Mouse (Mus musculus): ENCODE measurements around the gene Pkp4.

Gene Pkp4

DNA sequence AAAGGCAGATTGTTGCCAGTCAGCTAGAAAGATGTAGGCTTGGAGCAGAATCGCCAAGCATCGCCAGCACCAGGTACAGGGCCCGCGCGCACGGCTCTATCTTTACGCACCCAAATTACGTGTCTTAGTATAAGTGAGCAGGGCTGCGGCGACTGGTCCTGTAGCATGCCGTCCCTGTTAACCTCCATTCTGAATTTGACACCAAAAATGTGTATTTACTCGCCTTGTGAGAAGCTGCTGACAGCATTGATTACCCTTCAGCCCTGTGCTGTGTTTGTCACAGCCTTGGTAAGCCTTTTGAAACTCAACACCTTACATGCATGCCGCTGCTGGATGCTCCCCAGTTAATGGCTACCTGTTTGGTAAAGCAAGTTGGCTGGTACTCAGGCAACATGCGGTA lies 105.8 kb downstream of the Pkp4 start:
- DNase-seq (ENCODE audit: extremely low spot score, low read depth, low spot score) = peak; percentile 64

DNA sequence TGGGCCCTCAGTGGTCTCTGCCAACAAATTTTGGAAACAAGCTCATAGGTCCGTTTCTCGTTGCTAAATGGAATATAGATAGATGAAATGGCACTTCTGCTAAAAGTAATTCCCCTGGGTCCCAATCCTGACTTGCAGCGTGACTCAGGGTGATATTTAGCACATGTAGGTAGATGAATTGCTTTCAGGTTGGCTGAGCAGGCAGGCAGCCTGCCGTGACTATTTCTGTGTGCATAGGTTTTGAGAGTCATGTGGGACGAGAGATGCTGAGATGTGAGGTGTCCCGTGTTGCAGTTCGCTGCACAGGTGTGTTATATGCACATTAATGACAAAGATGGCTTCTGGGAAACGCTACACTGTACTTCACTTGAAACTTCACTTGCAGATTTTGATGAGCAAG lies 111.2 kb downstream of the Pkp4 start:
- DNase-seq (ENCODE audit: extremely low spot score, low read depth, low spot score) = no peak

DNA sequence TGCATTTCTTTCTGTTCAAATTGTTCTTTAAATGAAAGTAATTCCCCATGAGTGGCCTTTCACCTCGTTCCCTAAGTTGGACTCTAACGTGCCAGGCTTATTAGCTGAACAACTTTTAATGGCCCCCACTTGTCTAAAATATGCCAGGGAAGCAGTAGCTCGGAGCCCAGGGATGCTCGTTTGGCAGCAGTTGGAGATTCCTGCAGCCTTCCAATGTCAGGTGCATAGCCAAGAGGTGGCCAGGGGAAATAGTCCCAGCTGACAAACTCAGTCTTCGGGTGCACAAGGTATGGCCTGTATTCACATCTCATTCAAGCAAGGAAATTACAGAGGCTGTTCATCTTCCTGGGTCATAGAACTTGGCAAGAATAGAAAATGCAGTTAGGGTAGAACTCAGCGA lies 112.1 kb downstream of the Pkp4 start:
- no peak for DNase-seq (ENCODE audit: extremely low spot score, low read depth, low spot score)

DNA sequence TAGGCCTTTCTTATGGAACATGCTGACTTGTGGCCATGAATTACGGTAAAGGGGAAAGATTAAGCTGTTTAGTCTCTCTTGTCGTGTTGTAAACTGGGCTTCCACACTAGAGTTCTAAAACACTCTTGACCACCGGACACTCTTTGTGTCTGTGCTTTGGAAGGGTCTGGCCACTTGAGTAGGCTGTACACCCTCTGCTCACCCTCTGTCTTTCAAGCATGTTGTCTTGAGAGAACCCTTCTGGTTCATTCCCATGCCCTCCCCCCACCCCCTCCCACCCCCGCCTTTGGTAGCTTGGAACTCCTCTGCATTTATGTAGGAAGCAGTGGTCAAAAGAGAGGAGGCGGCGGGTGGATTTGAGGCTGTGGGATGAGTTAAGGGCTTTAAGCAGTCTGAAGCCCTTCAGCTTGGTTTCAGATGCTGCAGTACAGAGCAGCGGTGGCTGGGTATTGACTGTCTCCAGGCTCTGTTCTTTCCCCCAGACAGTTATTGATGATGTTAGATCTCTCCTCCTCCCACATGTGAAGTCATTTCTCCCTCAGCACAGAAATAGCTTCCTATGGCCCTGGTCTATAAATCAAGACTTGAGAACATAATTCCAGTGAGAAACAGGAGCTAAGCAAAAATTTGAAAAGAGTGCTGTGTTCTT lies 120.4 kb downstream of the Pkp4 start:
- no peak for DNase-seq (ENCODE audit: extremely low spot score, low read depth, low spot score)

DNA sequence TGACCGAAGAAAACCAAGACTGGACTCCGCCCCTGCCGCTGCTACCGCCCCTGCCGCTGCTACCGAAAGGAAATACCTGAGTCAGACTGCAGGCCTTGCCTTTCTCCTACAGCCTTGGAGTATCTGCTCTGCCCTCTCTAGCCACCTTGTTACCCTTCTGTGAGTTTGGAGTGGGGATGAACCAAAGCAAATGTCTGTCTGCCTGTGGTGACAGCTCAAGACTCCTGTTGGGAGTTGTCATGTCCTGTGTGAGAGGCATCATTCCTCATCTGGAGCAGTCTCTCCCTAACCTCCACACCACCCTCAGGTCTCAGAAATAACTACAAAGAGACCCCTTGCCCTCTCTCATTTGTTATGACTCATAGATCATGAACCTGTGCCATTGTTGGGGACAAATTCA lies 122.3 kb downstream of the Pkp4 start:
- DNase-seq (ENCODE audit: extremely low spot score, low read depth, low spot score) = no peak

DNA sequence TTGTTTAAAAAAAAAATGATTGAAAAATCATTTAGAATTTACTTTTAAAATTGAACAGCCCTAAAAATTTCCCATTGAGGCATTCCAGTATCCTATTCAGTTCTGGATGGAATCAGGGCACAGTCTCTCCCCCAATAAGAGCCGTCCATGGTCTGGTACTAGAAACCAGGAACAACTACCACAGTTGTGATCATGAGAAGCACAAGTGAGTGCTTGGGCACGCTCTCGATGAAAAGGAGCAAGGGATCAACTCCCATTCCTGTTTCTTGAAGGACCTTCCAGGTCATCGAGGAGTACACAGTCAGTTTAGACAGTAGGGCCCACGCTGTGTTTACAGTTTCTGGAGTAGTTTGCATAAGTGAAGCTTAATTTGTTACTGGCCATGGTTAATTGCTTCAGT lies 123.6 kb downstream of the Pkp4 start:
- DNase-seq (ENCODE audit: extremely low spot score, low read depth, low spot score) = no peak

DNA sequence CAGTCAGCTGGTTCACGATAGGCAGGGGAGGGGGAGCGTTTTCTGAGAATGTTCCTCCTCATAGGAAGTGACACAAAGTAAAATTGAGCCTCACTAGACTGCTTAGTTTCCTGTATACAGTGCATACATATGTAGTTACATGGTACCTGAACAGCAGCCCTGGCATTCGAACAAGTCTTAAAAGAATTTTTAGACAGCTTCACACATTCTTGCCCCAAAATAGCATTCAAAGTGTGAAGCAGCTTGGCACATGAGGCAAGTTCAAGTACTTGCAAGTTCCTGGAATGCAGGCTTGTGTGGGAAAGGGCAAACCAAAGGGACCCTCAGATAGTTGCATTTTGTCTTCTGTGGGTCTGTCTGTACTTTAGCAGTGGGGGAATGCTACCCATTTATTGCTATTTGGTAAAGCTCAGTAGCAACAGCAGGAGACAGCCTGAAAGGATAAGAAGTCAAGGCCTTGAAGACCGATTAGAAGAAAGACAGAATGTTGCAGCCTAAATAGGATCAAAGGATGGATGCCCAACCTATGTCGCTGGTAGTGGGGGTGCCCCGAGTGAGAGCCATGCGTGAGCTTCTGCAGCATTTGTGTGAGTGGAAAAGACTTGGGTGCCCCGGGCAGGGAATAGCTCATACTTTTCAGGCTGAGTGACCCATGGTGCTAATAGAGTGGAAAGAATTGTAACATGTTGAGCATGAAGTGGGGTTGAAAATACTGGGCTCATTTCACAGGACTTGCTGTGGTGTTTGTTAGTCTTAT lies 124.3 kb downstream of the Pkp4 start:
- DNase-seq (ENCODE audit: extremely low spot score, low read depth, low spot score) = no peak

DNA sequence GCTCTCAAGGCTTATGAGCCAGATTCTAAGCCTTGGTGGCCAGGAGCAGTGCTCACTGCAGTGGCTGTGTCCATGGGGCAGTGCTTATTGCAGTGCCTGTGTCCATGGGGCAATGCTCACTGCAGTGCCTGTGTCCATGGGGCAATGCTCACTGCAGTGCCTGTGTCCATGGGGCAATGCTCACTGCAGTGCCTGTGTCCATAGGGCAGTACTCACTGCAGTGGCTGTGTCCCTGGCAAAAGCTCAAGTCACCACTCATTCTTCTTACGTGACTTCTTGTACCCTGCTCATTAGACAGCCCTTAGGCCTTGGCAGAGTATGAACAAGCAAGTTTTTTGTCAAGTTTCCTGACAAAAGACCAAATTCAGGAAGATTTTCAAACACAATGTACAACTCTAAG lies 124.9 kb downstream of the Pkp4 start:
- DNase-seq (ENCODE audit: extremely low spot score, low read depth, low spot score) = no peak

DNA sequence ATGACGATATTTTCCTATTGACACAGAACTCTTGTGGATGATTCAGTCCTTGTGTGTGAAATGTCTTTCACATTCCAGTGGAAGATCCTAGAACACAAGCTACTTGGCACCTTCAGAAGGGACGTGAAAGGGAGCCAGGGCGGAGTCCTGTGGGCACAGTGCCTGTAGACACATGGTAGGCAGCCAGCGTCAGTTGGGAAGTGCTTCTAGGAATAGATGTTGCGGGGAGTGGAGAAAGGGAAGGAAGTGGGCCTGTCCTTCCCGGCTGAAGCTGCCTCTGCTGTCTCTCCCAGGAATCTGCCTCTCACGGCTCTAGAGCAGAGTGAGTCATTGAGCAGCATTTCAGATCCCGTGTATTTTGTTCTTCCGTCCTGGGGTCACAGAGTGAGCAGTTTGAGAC lies 125.6 kb downstream of the Pkp4 start:
- DNase-seq (ENCODE audit: extremely low spot score, low read depth, low spot score) = no peak

DNA sequence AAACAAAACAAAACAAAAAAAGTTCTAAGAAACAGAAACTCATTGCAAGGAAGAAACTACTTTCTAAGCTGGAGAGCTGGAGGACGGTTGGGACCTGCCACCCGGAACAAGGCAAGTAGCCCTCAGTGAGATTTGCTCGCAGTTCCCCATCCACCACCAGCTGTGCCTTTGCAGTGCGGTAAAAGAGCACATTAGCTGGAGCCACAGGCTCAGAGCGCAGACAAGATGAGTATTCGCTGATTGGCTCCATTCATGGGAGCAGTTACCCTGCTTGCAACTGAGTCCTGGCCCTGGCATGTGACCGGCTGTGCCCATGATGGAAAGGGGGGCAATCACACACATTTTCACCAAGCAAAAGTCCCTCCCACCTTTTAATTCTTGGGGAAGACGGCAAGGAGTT lies 127.0 kb downstream of the Pkp4 start:
- DNase-seq (ENCODE audit: extremely low spot score, low read depth, low spot score) = no peak

DNA sequence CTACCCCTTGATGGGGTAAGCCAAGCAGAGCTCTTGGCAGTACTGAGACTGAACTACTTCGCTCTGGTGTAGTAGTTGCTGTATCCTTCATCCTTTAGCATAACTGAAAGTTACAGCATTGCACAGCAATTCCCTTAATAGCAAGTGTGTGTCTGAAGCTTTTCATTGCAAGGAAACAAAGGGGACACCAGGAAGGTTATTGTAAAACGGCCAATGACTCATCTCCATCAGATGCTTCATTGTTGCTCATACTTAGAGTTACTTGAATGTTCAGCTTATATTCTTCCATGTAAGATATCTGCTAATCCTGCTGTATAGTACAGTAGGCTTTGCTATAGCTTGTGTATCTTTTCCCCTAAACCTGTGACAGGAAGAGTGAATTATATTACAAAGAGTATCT lies 128.8 kb downstream of the Pkp4 start:
- no peak for DNase-seq (ENCODE audit: extremely low spot score, low read depth, low spot score)

DNA sequence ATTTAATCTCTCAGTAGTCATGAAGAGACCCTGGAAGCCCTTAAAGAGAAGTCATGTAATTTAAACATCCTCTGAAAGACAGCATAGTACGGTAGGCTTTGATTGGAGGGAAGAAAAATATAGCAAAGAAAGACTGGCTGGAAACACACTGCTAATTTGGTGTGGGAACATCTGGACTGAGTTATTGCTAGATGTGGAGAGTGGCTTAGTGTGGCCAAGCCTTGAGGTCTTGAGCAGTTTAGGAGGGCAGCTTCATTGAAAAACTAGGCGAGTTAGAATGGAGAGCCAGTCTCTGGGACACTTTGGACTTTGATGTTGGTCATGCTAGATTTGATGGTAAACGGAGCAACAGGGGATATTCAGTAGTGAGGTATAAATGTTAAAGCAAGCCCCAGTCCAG lies 129.7 kb downstream of the Pkp4 start:
- no peak for DNase-seq (ENCODE audit: extremely low spot score, low read depth, low spot score)

DNA sequence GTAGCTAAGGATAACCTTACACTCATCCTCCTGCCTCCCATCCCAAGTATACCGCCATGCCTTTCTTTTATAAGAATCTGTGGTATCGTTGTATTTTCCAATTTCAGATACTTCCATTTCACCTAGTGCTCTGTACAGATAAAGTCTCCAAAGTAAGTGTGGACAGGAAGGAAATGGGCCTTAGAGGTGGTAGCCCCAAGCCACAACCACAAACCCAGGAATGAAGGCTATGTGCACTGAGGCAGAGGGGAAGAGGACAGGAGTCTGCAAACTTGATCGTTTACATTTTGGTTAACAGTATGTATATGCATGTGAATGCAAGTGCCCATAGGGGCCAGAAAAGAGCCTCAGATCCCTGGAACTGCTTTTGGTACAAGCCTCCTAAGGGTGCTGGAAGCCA lies 139.2 kb downstream of the Pkp4 start:
- DNase-seq (ENCODE audit: extremely low spot score, low read depth, low spot score) = no peak

DNA sequence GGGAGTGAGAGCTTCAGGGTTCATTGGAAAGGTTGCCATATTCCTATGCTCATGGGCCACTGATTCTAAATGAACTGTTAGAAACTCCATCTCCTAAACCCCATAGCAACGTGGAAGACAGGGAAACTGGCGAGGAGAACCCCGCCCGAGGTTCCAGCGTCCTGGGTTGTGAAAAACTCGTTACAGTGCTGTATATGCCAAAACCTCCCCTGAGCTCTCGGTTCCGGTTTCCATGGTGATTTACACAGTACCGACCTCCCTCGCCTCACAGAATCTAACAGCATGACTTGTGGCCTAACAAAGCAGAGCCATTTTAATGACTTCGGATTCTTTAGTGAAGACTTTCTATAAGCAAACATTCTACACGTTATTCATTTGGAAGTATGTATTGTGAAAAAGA lies 141.0 kb downstream of the Pkp4 start:
- DNase-seq (ENCODE audit: extremely low spot score, low read depth, low spot score) = no peak

DNA sequence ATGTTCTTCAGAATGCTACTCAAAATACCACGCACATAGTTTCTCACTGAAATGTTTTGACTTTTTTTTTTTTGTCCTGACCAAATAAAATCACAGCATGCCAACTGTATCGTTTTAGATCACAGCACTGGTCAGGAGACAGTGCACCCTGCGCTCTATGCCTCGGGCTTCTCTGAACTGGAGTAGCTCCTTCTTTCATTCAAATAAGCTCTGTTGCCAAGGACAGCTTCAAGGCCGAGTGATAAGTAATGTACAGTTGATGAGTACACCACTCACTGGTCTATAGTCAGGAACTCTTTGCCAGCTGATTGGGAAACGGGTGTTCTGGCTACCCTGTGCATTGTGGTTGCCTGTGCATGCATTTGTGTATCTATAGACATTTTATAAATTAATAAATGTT lies 141.8 kb downstream of the Pkp4 start:
- no peak for DNase-seq (ENCODE audit: extremely low spot score, low read depth, low spot score)

DNA sequence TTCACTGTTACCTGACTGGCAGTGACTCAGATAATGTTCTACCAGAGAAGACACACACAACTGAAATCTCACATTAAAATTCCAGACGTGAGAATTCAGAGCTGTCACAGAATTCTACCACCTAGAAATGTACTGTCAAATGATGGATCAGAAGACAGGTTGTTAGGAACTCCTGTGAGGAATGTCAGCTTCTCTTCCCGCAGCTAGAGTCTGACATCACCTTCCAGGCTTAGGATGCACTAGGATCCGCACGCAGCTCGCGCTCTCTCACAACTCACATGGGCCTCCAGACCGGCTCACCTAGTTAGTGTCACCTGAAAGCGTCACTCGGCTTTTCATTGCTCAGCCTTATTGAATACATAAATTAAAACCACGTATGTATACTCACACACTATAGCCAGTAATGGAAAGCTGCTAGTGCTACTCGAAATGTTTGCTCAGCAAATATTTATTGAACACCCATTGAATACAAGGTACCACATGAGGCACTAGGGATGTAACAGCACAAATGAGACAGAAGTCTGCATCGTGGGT lies 142.9 kb downstream of the Pkp4 start:
- DNase-seq (ENCODE audit: extremely low spot score, low read depth, low spot score) = no peak

DNA sequence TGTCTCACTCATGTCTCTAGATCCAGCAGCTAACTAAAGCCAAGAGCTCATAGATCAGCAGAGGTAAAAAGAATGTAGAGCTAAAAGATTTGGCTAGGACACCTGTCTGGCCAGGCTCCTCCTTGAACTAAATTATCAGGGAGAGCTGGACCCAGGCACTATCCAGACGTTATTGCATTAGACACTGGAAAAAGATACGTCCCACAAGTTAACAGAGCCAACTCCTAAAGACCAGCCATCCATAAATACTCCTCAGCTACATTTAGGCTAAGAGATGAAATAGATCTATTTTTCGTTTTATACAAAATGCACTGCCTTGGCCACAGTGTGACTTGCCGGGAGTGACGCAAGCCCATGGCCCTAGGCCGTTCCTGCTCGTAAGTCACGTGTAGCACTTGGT lies 146.7 kb downstream of the Pkp4 start:
- no peak for DNase-seq (ENCODE audit: extremely low spot score, low read depth, low spot score)

DNA sequence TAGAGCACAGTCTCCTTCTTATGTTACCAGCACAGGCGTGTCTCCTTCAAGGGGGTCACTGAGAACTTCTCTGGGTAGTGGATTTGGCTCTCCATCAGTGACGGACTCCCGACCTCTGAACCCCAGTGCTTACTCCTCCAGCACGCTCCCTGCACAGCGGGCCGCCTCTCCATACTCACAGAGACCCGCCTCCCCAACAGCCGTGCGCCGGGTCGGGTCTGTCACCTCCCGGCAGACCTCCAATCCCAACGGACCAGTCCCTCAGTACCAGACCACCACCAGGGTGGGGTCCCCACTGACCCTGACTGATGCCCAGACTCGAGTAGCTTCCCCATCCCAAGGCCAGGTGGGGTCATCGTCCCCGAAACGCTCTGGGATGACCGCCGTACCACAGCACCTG lies 147.4 kb downstream of the Pkp4 start:
- DNase-seq (ENCODE audit: extremely low spot score, low read depth, low spot score) = no peak

DNA sequence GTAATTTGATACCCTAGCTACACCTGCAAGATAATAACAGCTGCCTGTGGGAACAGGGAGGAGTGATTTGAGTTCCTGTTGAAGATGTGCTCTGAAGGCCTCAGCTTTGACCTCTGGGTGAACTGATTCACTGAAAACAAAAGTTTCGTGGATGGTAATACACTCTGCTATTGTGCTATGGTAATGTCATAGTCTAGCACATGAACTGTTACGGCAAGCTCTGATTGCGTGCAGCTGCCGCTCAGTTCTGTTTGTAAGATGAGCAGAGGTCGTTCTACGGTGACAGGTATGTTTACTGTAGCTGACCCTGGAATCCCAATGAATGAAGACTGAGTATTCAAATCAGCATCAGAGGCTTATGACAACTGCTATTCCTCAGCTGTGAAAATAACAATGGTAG lies 152.6 kb downstream of the Pkp4 start:
- no peak for DNase-seq (ENCODE audit: extremely low spot score, low read depth, low spot score)

DNA sequence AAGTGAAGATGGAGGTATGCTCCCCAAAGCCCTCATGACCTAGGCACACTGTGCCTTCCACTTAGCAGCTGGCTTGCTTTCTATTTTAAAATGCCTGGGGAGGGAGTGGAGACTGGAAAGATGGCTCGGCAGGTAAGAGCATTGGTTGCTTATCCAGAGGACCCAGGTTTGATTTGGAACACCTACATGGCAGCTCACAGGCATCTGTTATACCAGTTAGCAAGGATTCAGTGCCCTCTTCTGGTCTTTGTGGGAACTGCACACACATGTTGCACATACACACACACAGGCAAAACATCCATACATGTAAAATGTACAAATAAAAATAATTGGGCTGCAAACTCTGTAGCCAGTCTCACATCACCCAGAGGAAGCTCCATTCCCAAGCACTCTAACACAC lies 158.0 kb downstream of the Pkp4 start:
- no peak for DNase-seq (ENCODE audit: extremely low spot score, low read depth, low spot score)

DNA sequence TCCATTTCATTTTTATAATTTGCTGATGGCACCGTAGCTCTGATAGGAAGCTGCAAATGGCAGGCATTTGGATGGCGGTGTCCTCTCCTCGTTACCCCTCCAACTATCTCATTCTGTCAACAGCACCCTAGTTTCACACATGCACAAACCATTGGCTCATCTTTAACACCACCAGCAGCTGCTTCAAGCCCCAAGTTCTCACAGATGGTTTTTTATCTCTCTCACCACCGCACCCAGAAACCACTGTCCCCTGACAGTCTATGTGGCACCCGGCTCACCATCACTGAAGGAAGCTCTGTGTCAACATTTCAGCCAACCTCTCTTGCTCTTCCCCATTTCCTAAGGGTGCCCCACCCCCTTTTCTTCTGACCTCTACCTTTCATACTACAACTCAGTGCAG lies 167.3 kb downstream of the Pkp4 start:
- no peak for DNase-seq (ENCODE audit: extremely low spot score, low read depth, low spot score)

DNA sequence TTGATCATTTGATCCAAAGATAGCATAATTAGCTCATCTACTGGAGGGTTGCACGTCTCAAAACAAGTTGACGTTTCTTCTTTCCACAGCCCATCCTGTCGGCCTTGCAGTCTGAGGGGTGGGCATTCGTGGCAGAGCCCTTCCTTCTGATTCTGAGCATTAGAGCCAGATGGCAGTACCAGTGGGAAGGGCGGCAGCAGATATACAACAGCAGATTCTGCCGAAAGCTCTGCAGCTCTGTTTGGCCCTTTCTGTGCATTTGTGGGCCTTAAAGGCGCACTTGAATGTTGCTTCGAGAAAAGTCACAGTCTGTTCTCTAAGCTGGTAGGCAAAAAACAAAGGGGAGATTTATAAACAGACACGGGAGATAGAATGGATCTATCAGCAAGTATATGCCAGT lies 170.4 kb downstream of the Pkp4 start:
- no peak for DNase-seq (ENCODE audit: extremely low spot score, low read depth, low spot score)

DNA sequence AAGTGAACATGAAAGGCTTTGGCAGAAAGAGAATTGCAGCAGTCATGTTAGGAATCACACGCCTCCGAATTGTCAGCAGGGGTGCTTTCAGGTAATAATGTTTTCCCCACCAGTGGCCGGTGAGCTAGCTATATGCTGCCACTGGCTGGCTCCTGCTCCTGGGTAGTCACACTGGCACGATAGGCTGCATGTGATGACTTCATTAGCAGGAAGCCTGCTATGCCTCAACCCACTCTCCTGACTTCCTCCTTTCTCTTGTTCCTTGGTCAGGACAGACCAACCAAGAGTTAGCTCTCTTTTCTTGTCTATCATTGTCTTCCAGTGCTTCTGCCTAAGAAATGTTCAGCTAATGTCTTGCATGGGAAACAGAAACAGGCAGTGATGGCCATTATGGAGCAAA lies 171.9 kb downstream of the Pkp4 start:
- no peak for DNase-seq (ENCODE audit: extremely low spot score, low read depth, low spot score)
